Mouse (Mus musculus): ENCODE measurements at regions not wholly inside any gene's neighbourhood (a gene's known extent, or its start where the extent isn't known, plus 50 kb on each side); places are given as distances from the start of the nearest gene placed in this dataset.
A peak's percentile ranks its signal among the peaks of the same experiment; 100 is the strongest.

GRCm38 (mm10) chr15:90113611-90114010, 110.5 kb upstream of the Alg10b start:
- WGBS = 84% methylated on average over 3 of the region's 3 CpGs
- H3K4me2 ChIP-seq = no peak overlapping the region
- H3K4me3 ChIP-seq (ENCODE audit: low read depth, low read length) = no peak overlapping the region
- H3K27ac ChIP-seq (ENCODE audit: low read depth, low read length) = no peak overlapping the region
- H3K36me3 ChIP-seq (ENCODE audit: control insufficient read depth, insufficient read depth, low read length) = no peaks in the 10 kb centered on the region
- no peaks in the 10 kb centered on the region for H3K27me3 ChIP-seq (ENCODE audit: control insufficient read depth, insufficient read depth, low read length)
- DNase-seq (ENCODE audit: low spot score, missing footprints) = peak; percentile 76
- no peak for ATAC-seq (ENCODE audit: low FRiP score)
- no peaks in the 10 kb centered on the region for H3K4me1 ChIP-seq (ENCODE audit: control insufficient read depth, insufficient read depth, low read length)
- no peaks in the 10 kb centered on the region for H3K9me3 ChIP-seq (ENCODE audit: control insufficient read depth, low read length)
- no peak overlapping the region for H3K9ac ChIP-seq (ENCODE audit: low read length)

GRCm38 (mm10) chr15:90119747-90120146, 104.4 kb upstream of the Alg10b start:
- ATAC-seq (ENCODE audit: low FRiP score) = no peak
- Histone ChIP-seq H3K4me1 (ENCODE audit: control insufficient read depth, insufficient read depth, low read length) (no peaks in the 10 kb centered on the region), H3K36me3 (ENCODE audit: control insufficient read depth, insufficient read depth, low read length) (no peaks in the 10 kb centered on the region), H3K27me3 (ENCODE audit: control insufficient read depth, insufficient read depth, low read length) (no peaks in the 10 kb centered on the region), H3K27ac (ENCODE audit: low read depth, low read length) (no peak overlapping the region), H3K9ac (ENCODE audit: low read length) (no peak overlapping the region), H3K4me2 (no peak overlapping the region), H3K9me3 (ENCODE audit: control insufficient read depth, low read length) (no peaks in the 10 kb centered on the region), H3K4me3 (ENCODE audit: low read depth, low read length) (no peak overlapping the region)
- 85% methylated on average over 3 of the region's 3 CpGs for WGBS
- DNase-seq (ENCODE audit: low spot score, missing footprints) = peak; percentile 54

DNA sequence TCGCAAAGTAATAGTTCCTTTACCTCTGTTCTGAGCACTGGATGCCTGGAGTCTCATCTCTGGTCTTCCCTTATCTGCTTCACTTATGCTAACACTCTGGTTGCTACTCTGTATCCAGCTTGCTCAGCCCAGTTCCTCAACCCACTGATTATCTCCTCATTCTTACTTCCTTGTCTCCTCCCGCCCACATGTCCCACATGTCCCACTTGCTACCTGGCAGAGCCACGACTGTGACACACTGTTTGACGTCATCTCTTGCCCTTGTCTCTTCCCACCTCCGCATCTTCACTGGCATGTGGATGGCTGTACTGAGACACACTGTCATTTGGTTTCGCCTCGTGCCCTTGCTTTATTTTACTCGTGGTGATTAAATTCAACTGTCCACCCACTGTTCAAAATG, 100.1 kb upstream of the Alg10b start:
- ATAC-seq (ENCODE audit: low FRiP score) = no peak
- Histone ChIP-seq H3K4me3 (ENCODE audit: low read depth, low read length) (no peak overlapping the region), H3K27me3 (ENCODE audit: control insufficient read depth, insufficient read depth, low read length) (no peaks in the 10 kb centered on the region), H3K9ac (ENCODE audit: low read length) (no peak overlapping the region), H3K4me1 (ENCODE audit: control insufficient read depth, insufficient read depth, low read length) (no peaks in the 10 kb centered on the region), H3K4me2 (no peak overlapping the region), H3K9me3 (ENCODE audit: control insufficient read depth, low read length) (no peaks in the 10 kb centered on the region), H3K27ac (ENCODE audit: low read depth, low read length) (no peak overlapping the region), H3K36me3 (ENCODE audit: control insufficient read depth, insufficient read depth, low read length) (no peaks in the 10 kb centered on the region)
- no peak for DNase-seq (ENCODE audit: low spot score, missing footprints)
- WGBS = 89% methylated on average over 8 of the region's 8 CpGs

DNA sequence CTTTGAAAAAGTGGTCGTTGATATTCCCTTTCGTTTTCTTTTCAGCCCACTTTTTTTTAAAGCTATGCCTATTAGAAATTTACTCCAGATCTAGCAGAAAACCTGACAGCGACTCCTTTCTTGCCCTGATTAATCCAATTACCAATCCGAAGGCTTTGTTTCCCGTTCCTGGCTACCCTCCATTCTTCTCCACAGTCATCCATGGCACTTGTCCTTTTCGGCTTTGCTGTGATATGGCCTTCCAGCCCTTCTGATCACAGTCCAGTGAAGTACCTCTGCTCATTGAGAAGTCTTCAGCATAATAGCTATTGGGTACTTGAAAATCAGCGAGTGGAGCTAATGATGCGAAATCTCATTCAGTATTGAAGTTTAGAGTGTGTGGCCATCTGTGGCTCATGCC, 99.0 kb upstream of the Alg10b start:
- DNase-seq (ENCODE audit: low spot score, missing footprints) = peak; percentile 77
- Histone ChIP-seq H3K27ac (ENCODE audit: low read depth, low read length) (no peak overlapping the region), H3K9ac (ENCODE audit: low read length) (no peak overlapping the region), H3K9me3 (ENCODE audit: control insufficient read depth, low read length) (no peaks in the 10 kb centered on the region), H3K27me3 (ENCODE audit: control insufficient read depth, insufficient read depth, low read length) (no peaks in the 10 kb centered on the region), H3K4me3 (ENCODE audit: low read depth, low read length) (no peak overlapping the region), H3K4me1 (ENCODE audit: control insufficient read depth, insufficient read depth, low read length) (no peaks in the 10 kb centered on the region), H3K36me3 (ENCODE audit: control insufficient read depth, insufficient read depth, low read length) (no peaks in the 10 kb centered on the region), H3K4me2 (no peak overlapping the region)
- no peak; the same call in 1 of the 2 replicates for ATAC-seq (ENCODE audit: low FRiP score)
- 41% methylated on average over 8 of the region's 8 CpGs for WGBS

DNA sequence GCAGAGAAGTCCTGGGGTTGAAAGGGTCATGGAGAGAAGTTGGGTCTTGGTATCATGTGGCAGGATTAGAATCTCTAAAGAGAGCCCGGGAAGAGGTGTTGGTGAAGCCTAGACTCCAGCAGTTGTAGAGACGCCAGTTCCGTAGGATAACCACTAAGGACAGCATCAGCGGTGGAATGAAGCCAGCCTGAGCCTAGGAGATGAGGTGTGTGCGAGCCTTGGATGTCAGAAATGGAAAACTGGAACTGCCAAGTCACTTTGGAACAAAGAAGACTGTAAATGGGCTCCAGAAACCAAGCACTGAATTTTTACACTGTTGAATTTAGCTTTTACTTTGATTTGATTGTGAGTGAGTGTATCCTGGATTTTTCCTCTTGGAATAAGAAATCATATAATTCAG, 92.3 kb upstream of the Alg10b start:
- no peaks in the 10 kb centered on the region for H3K36me3 ChIP-seq (ENCODE audit: control insufficient read depth, insufficient read depth, low read length)
- no peak for ATAC-seq (ENCODE audit: low FRiP score)
- H3K27me3 ChIP-seq (ENCODE audit: control insufficient read depth, insufficient read depth, low read length) = no peaks in the 10 kb centered on the region
- no peak overlapping the region for H3K9ac ChIP-seq (ENCODE audit: low read length)
- H3K27ac ChIP-seq (ENCODE audit: low read depth, low read length) = no peak overlapping the region
- DNase-seq (ENCODE audit: low spot score, missing footprints) = peak; percentile 8
- H3K4me1 ChIP-seq (ENCODE audit: control insufficient read depth, insufficient read depth, low read length) = no peaks in the 10 kb centered on the region
- WGBS = 88% methylated on average over 5 of the region's 5 CpGs
- H3K4me2 ChIP-seq = no peak overlapping the region
- no peak overlapping the region for H3K4me3 ChIP-seq (ENCODE audit: low read depth, low read length)
- H3K9me3 ChIP-seq (ENCODE audit: control insufficient read depth, low read length) = no peaks in the 10 kb centered on the region

DNA sequence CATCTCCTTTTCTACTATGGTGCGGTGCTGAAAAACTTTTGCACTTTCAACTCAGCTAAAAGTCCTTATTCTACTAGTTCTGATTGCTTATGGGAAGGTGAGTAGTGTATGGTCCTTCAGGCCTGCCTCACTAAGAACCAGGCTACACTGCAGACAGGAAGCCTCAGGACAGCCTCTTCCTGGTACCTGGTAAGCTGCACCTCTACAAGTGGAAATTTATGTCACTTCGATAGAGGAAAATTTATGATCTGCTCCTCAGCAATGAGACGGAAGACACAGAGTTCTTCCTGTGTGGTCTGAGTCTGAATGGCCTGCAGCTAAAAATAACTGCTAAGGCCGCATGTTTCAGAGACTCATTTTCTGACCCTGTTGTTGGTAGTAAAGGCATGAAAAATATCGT, 83.1 kb upstream of the Alg10b start:
- no peaks in the 10 kb centered on the region for H3K27me3 ChIP-seq (ENCODE audit: control insufficient read depth, insufficient read depth, low read length)
- H3K36me3 ChIP-seq (ENCODE audit: control insufficient read depth, insufficient read depth, low read length) = no peaks in the 10 kb centered on the region
- no peak overlapping the region for H3K4me3 ChIP-seq (ENCODE audit: low read depth, low read length)
- no peak overlapping the region for H3K27ac ChIP-seq (ENCODE audit: low read depth, low read length)
- DNase-seq (ENCODE audit: low spot score, missing footprints) (peak; percentile 56), ATAC-seq (ENCODE audit: low FRiP score) (no peak)
- no peak overlapping the region for H3K4me2 ChIP-seq
- 86% methylated on average over 5 of the region's 5 CpGs for WGBS
- H3K9ac ChIP-seq (ENCODE audit: low read length) = no peak overlapping the region
- no peaks in the 10 kb centered on the region for H3K4me1 ChIP-seq (ENCODE audit: control insufficient read depth, insufficient read depth, low read length)
- no peaks in the 10 kb centered on the region for H3K9me3 ChIP-seq (ENCODE audit: control insufficient read depth, low read length)

DNA sequence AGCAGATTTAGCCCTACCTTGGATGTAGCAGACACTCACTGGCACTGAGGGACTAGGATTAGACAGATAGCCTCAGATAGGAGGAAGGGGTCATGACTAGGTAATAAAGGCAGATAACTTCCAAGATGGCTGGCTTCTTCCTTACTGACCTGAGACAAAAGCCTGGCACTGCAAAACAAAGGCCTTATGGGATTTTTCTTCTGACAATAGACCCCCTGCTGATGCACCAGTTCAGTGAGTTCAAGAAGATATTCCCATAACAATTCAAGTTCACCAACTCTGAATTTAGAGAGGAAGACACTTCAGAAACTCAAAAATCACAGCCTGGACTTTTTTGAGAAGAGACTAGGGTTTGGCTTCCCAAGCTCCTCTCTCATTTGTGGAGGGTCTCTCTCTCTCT, 75.4 kb upstream of the Alg10b start:
- Histone ChIP-seq H3K9ac (ENCODE audit: low read length) (no peak overlapping the region), H3K36me3 (ENCODE audit: control insufficient read depth, insufficient read depth, low read length) (no peaks in the 10 kb centered on the region), H3K9me3 (ENCODE audit: control insufficient read depth, low read length) (no peaks in the 10 kb centered on the region), H3K27me3 (ENCODE audit: control insufficient read depth, insufficient read depth, low read length) (no peaks in the 10 kb centered on the region), H3K4me1 (ENCODE audit: control insufficient read depth, insufficient read depth, low read length) (no peaks in the 10 kb centered on the region), H3K4me2 (no peak overlapping the region), H3K4me3 (ENCODE audit: low read depth, low read length) (no peak overlapping the region), H3K27ac (ENCODE audit: low read depth, low read length) (no peak overlapping the region)
- DNase-seq (ENCODE audit: low spot score, missing footprints) (no peak), ATAC-seq (ENCODE audit: low FRiP score) (no peak)

- Histone ChIP-seq H3K4me3 (ENCODE audit: low read depth, low read length) (no peak overlapping the region), H3K4me1 (ENCODE audit: control insufficient read depth, insufficient read depth, low read length) (no peaks in the 10 kb centered on the region), H3K4me2 (no peak overlapping the region), H3K9me3 (ENCODE audit: control insufficient read depth, low read length) (no peaks in the 10 kb centered on the region), H3K27ac (ENCODE audit: low read depth, low read length) (no peak overlapping the region), H3K9ac (ENCODE audit: low read length) (no peak overlapping the region), H3K27me3 (ENCODE audit: control insufficient read depth, insufficient read depth, low read length) (no peaks in the 10 kb centered on the region), H3K36me3 (ENCODE audit: control insufficient read depth, insufficient read depth, low read length) (no peaks in the 10 kb centered on the region)
- DNase-seq (ENCODE audit: low spot score, missing footprints) = no peak
- ATAC-seq (ENCODE audit: low FRiP score) = no peak
- 89% methylated on average over 10 of the region's 10 CpGs for WGBS
These were observed 70.1 kb upstream of the Alg10b start for GRCm38 (mm10) chr15:90153821-90154560.
